Mouse (Mus musculus): Measurements from ENCODE around the gene Ttll7. TPM values are rescaled to one million over a fixed set of nuclear protein-coding genes. Genes with fewer than 3 reads are reported as not detected.

The Ttll7 gene
- polyA plus RNA-seq, 1 experiment from 2014 or later = 8.8 TPM

- Histone ChIP-seq H3K9ac (no peak overlapping the region), H3K4me1 (replicated peaks; ENCODE audit: control insufficient read depth, insufficient read depth, low read length) (no peaks in the 10 kb centered on the region), H3K27ac (no peak overlapping the region), H3K36me3 (replicated peaks; ENCODE audit: control insufficient read depth, insufficient read depth) (0 out of 2 replicates have a peak, but pooled peaks cover 5% of the 10 kb centered on the region), H3K9me3 (ENCODE audit: control insufficient read depth, low read length) (no peaks in the 10 kb centered on the region), H3K4me2 (replicated peaks) (no peak overlapping the region), H3K4me3 (replicated peaks; ENCODE audit: low read length) (no peak overlapping the region), H3K27me3 (ENCODE audit: control insufficient read depth, insufficient read depth, low read length) (no peaks in the 10 kb centered on the region)
- no peak for DNase-seq (ENCODE audit: low spot score)
- no peak for ATAC-seq (ENCODE audit: low FRiP score)
These were observed 110.7 kb downstream of the Ttll7 start for GRCm38 (mm10) chr3:146962838-146963237.

DNA sequence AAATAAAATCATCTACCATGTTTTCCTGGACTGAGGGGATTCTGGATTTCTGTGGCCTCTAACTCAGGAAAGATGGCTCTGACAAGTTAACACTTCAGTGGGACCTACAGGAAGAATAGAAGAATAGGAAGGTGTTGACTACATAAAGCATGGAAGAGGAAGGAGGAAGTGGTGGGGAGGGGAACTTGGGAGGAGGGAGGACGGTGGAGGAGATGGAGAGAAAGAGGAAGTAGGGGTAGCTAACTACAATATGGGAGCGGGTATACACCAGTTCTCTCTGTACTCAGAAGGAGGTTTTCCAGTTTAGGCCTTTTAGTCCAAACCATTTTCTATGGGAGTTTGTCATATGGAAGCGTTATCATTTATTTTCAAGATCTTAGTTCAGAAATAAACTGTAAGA lies 112.2 kb downstream of the Ttll7 start:
- H3K4me1 ChIP-seq (replicated peaks; ENCODE audit: control insufficient read depth, insufficient read depth, low read length) = no peaks in the 10 kb centered on the region
- WGBS = 88% methylated on average over 3 of the region's 3 CpGs
- H3K9ac ChIP-seq = no peak overlapping the region
- H3K4me2 ChIP-seq (replicated peaks) = no peak overlapping the region
- H3K36me3 ChIP-seq (replicated peaks; ENCODE audit: control insufficient read depth, insufficient read depth) = peaks cover 10% of the 10 kb centered on the region; the same call in 1 of the 2 replicates
- H3K27ac ChIP-seq = no peak overlapping the region
- no peaks in the 10 kb centered on the region for H3K9me3 ChIP-seq (ENCODE audit: control insufficient read depth, low read length)
- H3K27me3 ChIP-seq (ENCODE audit: control insufficient read depth, insufficient read depth, low read length) = no peaks in the 10 kb centered on the region
- DNase-seq (ENCODE audit: low spot score) (no peak), ATAC-seq (ENCODE audit: low FRiP score) (no peak)
- H3K4me3 ChIP-seq (replicated peaks; ENCODE audit: low read length) = no peak overlapping the region

GRCm38 (mm10) chr3:146967242-146967641 lies 115.1 kb downstream of the Ttll7 start:
- DNase-seq (ENCODE audit: low spot score) = no peak
- Histone ChIP-seq H3K4me3 (replicated peaks; ENCODE audit: low read length) (no peak overlapping the region), H3K27ac (no peak overlapping the region), H3K9ac (no peak overlapping the region), H3K4me1 (replicated peaks; ENCODE audit: control insufficient read depth, insufficient read depth, low read length) (no peaks in the 10 kb centered on the region), H3K36me3 (replicated peaks; ENCODE audit: control insufficient read depth, insufficient read depth) (peaks cover 8% of the 10 kb centered on the region), H3K27me3 (ENCODE audit: control insufficient read depth, insufficient read depth, low read length) (no peaks in the 10 kb centered on the region), H3K4me2 (replicated peaks) (no peak overlapping the region), H3K9me3 (ENCODE audit: control insufficient read depth, low read length) (no peaks in the 10 kb centered on the region)
- WGBS = 74% methylated on average over 7 of the region's 7 CpGs
- no peak for ATAC-seq (ENCODE audit: low FRiP score)

GRCm38 (mm10) chr3:146967834-146968233 lies 115.7 kb downstream of the Ttll7 start:
- Histone ChIP-seq H3K36me3 (replicated peaks; ENCODE audit: control insufficient read depth, insufficient read depth) (peaks cover 13% of the 10 kb centered on the region), H3K4me1 (replicated peaks; ENCODE audit: control insufficient read depth, insufficient read depth, low read length) (no peaks in the 10 kb centered on the region), H3K9me3 (ENCODE audit: control insufficient read depth, low read length) (no peaks in the 10 kb centered on the region), H3K4me2 (replicated peaks) (no peak overlapping the region), H3K9ac (no peak overlapping the region), H3K4me3 (replicated peaks; ENCODE audit: low read length) (no peak overlapping the region), H3K27ac (no peak overlapping the region), H3K27me3 (ENCODE audit: control insufficient read depth, insufficient read depth, low read length) (no peaks in the 10 kb centered on the region)
- no peak for DNase-seq (ENCODE audit: low spot score)
- 51% methylated on average over 4 of the region's 4 CpGs for WGBS
- ATAC-seq (ENCODE audit: low FRiP score) = no peak

- Histone ChIP-seq H3K4me3 (replicated peaks; ENCODE audit: low read length) (no peak overlapping the region), H3K27ac (no peak overlapping the region), H3K4me1 (replicated peaks; ENCODE audit: control insufficient read depth, insufficient read depth, low read length) (no peaks in the 10 kb centered on the region), H3K9ac (no peak overlapping the region), H3K36me3 (replicated peaks; ENCODE audit: control insufficient read depth, insufficient read depth) (no peaks in the 10 kb centered on the region), H3K27me3 (ENCODE audit: control insufficient read depth, insufficient read depth, low read length) (no peaks in the 10 kb centered on the region), H3K4me2 (replicated peaks) (no peak overlapping the region), H3K9me3 (ENCODE audit: control insufficient read depth, low read length) (no peaks in the 10 kb centered on the region)
- ATAC-seq (ENCODE audit: low FRiP score) (no peak), DNase-seq (ENCODE audit: low spot score) (no peak)
- 47% methylated on average over 3 of the region's 3 CpGs for WGBS
These were observed 126.1 kb downstream of the Ttll7 start for GRCm38 (mm10) chr3:146978272-146978671.

GRCm38 (mm10) chr3:146993834-146994669 lies 141.9 kb downstream of the Ttll7 start:
- H3K27ac ChIP-seq = no peak overlapping the region
- peak overlapping the region; percentile 26 for H3K4me2 ChIP-seq (replicated peaks)
- H3K9ac ChIP-seq = no peak overlapping the region
- no peaks in the 10 kb centered on the region for H3K27me3 ChIP-seq (ENCODE audit: control insufficient read depth, insufficient read depth, low read length)
- ATAC-seq (ENCODE audit: low FRiP score) (peak; percentile 80; the same call in 1 of the 2 replicates), DNase-seq (ENCODE audit: low spot score) (peak; percentile 86)
- H3K4me1 ChIP-seq (replicated peaks; ENCODE audit: control insufficient read depth, insufficient read depth, low read length) = no peaks in the 10 kb centered on the region
- no peaks in the 10 kb centered on the region for H3K9me3 ChIP-seq (ENCODE audit: control insufficient read depth, low read length)
- no peak overlapping the region for H3K4me3 ChIP-seq (replicated peaks; ENCODE audit: low read length)
- 40% methylated on average over 26 of the region's 26 CpGs for WGBS
- H3K36me3 ChIP-seq (replicated peaks; ENCODE audit: control insufficient read depth, insufficient read depth) = no peaks in the 10 kb centered on the region

- H3K27me3 ChIP-seq (ENCODE audit: control insufficient read depth, insufficient read depth, low read length) = no peaks in the 10 kb centered on the region
- no peak overlapping the region for H3K27ac ChIP-seq
- ATAC-seq (ENCODE audit: low FRiP score) (no peak), DNase-seq (ENCODE audit: low spot score) (no peak)
- H3K4me3 ChIP-seq (replicated peaks; ENCODE audit: low read length) = no peak overlapping the region
- H3K4me1 ChIP-seq (replicated peaks; ENCODE audit: control insufficient read depth, insufficient read depth, low read length) = no peaks in the 10 kb centered on the region
- H3K4me2 ChIP-seq (replicated peaks) = peak overlapping the region; percentile 26
- no peaks in the 10 kb centered on the region for H3K9me3 ChIP-seq (ENCODE audit: control insufficient read depth, low read length)
- 63% methylated on average over 15 of the region's 15 CpGs for WGBS
- H3K36me3 ChIP-seq (replicated peaks; ENCODE audit: control insufficient read depth, insufficient read depth) = no peaks in the 10 kb centered on the region
- no peak overlapping the region for H3K9ac ChIP-seq
These were observed 142.7 kb downstream of the Ttll7 start for GRCm38 (mm10) chr3:146994670-146995415.

- ATAC-seq (ENCODE audit: low FRiP score) = no peak
- no peaks in the 10 kb centered on the region for H3K27me3 ChIP-seq (ENCODE audit: control insufficient read depth, insufficient read depth, low read length)
- H3K4me3 ChIP-seq (replicated peaks; ENCODE audit: low read length) = no peak overlapping the region
- no peaks in the 10 kb centered on the region for H3K4me1 ChIP-seq (replicated peaks; ENCODE audit: control insufficient read depth, insufficient read depth, low read length)
- no peaks in the 10 kb centered on the region for H3K36me3 ChIP-seq (replicated peaks; ENCODE audit: control insufficient read depth, insufficient read depth)
- no peak overlapping the region for H3K9ac ChIP-seq
- DNase-seq (ENCODE audit: low spot score) = no peak
- H3K4me2 ChIP-seq (replicated peaks) = no peak overlapping the region
- no peaks in the 10 kb centered on the region for H3K9me3 ChIP-seq (ENCODE audit: control insufficient read depth, low read length)
- 87% methylated on average over 2 of the region's 2 CpGs for WGBS
- no peak overlapping the region for H3K27ac ChIP-seq
These were observed 147.0 kb downstream of the Ttll7 start for GRCm38 (mm10) chr3:146999148-146999547.

DNA sequence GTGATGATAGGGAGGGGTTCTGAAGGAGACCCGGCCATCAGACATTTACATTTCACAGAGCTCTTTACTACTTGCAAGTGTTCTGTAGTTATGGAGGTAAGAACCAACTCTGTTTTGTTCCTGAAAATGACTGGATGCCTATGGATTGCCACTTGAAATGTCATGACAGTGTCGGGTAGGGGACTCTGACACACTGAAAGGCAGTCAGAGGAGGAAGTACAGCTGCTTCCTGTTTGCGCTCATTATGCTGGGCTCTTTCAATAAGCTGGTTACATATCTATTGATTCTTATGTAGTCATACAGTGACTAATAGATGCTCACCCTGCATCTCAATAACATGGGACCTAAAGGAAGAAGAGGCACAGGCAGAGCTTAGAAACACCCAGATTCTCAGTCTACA lies 148.8 kb downstream of the Ttll7 start:
- Histone ChIP-seq H3K36me3 (replicated peaks; ENCODE audit: control insufficient read depth, insufficient read depth) (no peaks in the 10 kb centered on the region), H3K4me3 (replicated peaks; ENCODE audit: low read length) (no peak overlapping the region), H3K4me1 (replicated peaks; ENCODE audit: control insufficient read depth, insufficient read depth, low read length) (no peaks in the 10 kb centered on the region), H3K4me2 (replicated peaks) (no peak overlapping the region), H3K9ac (no peak overlapping the region), H3K27ac (no peak overlapping the region), H3K27me3 (ENCODE audit: control insufficient read depth, insufficient read depth, low read length) (no peaks in the 10 kb centered on the region), H3K9me3 (ENCODE audit: control insufficient read depth, low read length) (no peaks in the 10 kb centered on the region)
- DNase-seq (ENCODE audit: low spot score) (no peak), ATAC-seq (ENCODE audit: low FRiP score) (no peak)
- WGBS = 85% methylated on average over 3 of the region's 3 CpGs
